Comparison of ENCODE assay signal across 24 mouse cellular contexts in the genomic region with DNA sequence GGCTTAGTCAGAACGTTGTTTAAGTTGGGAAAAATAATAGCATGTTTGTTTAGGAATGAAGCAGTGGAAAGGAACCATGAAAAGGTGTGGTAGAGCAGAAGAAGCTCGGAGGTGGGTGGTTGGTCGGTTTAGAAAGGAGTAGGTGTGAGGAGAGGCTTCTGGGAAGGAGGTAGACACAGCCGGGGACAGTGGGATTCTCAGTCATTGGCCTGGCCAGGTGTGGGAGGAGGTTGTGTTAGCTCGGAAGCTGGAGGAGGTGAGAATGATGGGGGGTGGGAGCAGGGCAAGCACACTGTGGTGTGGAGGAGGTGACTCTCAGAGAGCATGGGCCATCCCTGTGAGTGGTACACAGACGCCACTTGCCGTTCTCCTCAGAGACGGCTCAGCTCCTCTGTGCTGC. TPM values are rescaled to one million over a fixed set of nuclear protein-coding genes. Genes with fewer than 3 reads are reported as not detected.
DNase-seq lines count a peak whose midpoint lies in the region; ATAC-seq and TF ChIP-seq lines count a peak whose summit lies in the region.
"Had no signal": no experiment of that assay in that cellular context is flagged by ENCODE, and none has a peak within 500 bp of the region (broad histone marks: within the 10 kb centered on the region; RNA-seq: fewer than 3 reads in every experiment).

No protein-coding gene starts in this region.

- no peak overlapping the region for H3K4me2 ChIP-seq in kidney, embryonic 16.5 days (replicated peaks; ENCODE audit: low read depth, low read length)
- H3K4me2 ChIP-seq: embryonic facial prominence, embryonic 13.5 days; forebrain, embryonic 15.5 days; hindbrain, embryonic 15.5 days; intestine, embryonic 15.5 days; limb, embryonic 13.5 days; liver, embryonic 13.5 days; lung, embryonic 14.5 days; midbrain, embryonic 12.5 days had no signal

- H3K9ac ChIP-seq in kidney, embryonic 16.5 days (replicated peaks; ENCODE audit: low read length), result no peak overlapping the region
- H3K9ac ChIP-seq: embryonic facial prominence, embryonic 13.5 days; forebrain, embryonic 15.5 days; hindbrain, embryonic 15.5 days; intestine, embryonic 15.5 days; limb, embryonic 13.5 days; liver, embryonic 13.5 days; lung, embryonic 14.5 days; midbrain, embryonic 12.5 days had no signal

- H3K9me3 ChIP-seq in kidney, embryonic 16.5 days (ENCODE audit: low read length), result no peaks in the 10 kb centered on the region
- no peaks in the 10 kb centered on the region for H3K9me3 ChIP-seq in megakaryocyte, embryonic 14.5 days
- H3K9me3 ChIP-seq: embryonic facial prominence, embryonic 13.5 days; forebrain, embryonic 15.5 days; G1E; hindbrain, embryonic 15.5 days; intestine, embryonic 15.5 days; limb, embryonic 13.5 days; liver, embryonic 13.5 days; midbrain, embryonic 12.5 days had no signal

- no peak for TF ChIP-seq POLR2A in kidney, adult 2 months (IDR thresholded peaks at IDR 0.05; ENCODE audit: low read depth, low read length)

- H3K27me3 ChIP-seq in kidney, embryonic 16.5 days (ENCODE audit: insufficient read depth, low read length), result no peaks in the 10 kb centered on the region
- H3K27me3 ChIP-seq in kidney, adult 2 months (replicated peaks; ENCODE audit: control insufficient read depth, insufficient read depth, low read length), result no peaks in the 10 kb centered on the region
- no peaks in the 10 kb centered on the region for H3K27me3 ChIP-seq in megakaryocyte, embryonic 14.5 days (replicated peaks)
- H3K27me3 ChIP-seq: embryonic facial prominence, embryonic 13.5 days; forebrain, embryonic 15.5 days; hindbrain, embryonic 15.5 days; intestine, embryonic 15.5 days; limb, embryonic 13.5 days; liver, embryonic 13.5 days; midbrain, embryonic 12.5 days had no signal

- H3K36me3 ChIP-seq in kidney, embryonic 16.5 days (ENCODE audit: insufficient read depth, low read length), result peaks cover 31% of the 10 kb centered on the region
- H3K36me3 ChIP-seq in kidney, adult 2 months (ENCODE audit: control insufficient read depth, insufficient read depth, low read length), result no peaks in the 10 kb centered on the region; the same call in none of the 2 replicates
- peaks cover 81% of the 10 kb centered on the region for H3K36me3 ChIP-seq in megakaryocyte, embryonic 14.5 days (replicated peaks; ENCODE audit: low read length)

- peak; percentile 35 to 49 for DNase-seq in frontal cortex, postnatal 36 days (ENCODE audit: low spot score in 2 of 2)
- no peak for DNase-seq in frontal cortex, postnatal 25 days (ENCODE audit: low spot score in 2 of 2)
- DNase-seq in kidney, adult 2 months, result no peak
- DNase-seq in left cerebral cortex, postnatal 36 days (ENCODE audit: low spot score in 2 of 2), result peak; percentile 43 to 58
- DNase-seq in thymus, postnatal 0 days (ENCODE audit: low spot score), result no peak
- DNase-seq: adrenal gland, postnatal 14 days; cerebellum, adult 11 months; cerebellum, postnatal 14 days; gastrocnemius, postnatal 14 days; heart, postnatal 14 days; liver, embryonic 13.5 days; lung, embryonic 14.5 days; retina, postnatal 1 day had no signal

- no peak overlapping the region for H3K4me3 ChIP-seq in kidney, embryonic 16.5 days (ENCODE audit: low read length)
- no peak overlapping the region for H3K4me3 ChIP-seq in kidney, adult 2 months (ENCODE audit: insufficient read depth, low read depth, low read length)
- H3K4me3 ChIP-seq in megakaryocyte, embryonic 14.5 days (replicated peaks), result peak overlapping the region; percentile 40
- H3K4me3 ChIP-seq: embryonic facial prominence, embryonic 13.5 days; forebrain, embryonic 15.5 days; hindbrain, embryonic 15.5 days; intestine, embryonic 15.5 days; limb, embryonic 13.5 days; liver, embryonic 13.5 days; midbrain, embryonic 12.5 days had no signal

- intact Hi-C loops in left cerebral cortex, postnatal 36 days (cut with DNase I), result no loop called here

- no peak for ATAC-seq in kidney, embryonic 16.5 days (ENCODE audit: low FRiP score, low TSS enrichment)
- ATAC-seq in megakaryocyte, adult 5-6 weeks (ENCODE audit: poor library complexity, severe bottlenecking), result no peak
- ATAC-seq: forebrain, embryonic 15.5 days; intestine, embryonic 15.5 days had no signal

- peak overlapping the region; percentile 51 for H3K27ac ChIP-seq in kidney, embryonic 16.5 days (ENCODE audit: low read length)
- no peak overlapping the region for H3K27ac ChIP-seq in kidney, adult 2 months (ENCODE audit: insufficient read depth, low read depth, low read length)
- H3K27ac ChIP-seq: embryonic facial prominence, embryonic 13.5 days; forebrain, embryonic 15.5 days; hindbrain, embryonic 15.5 days; intestine, embryonic 15.5 days; limb, embryonic 13.5 days; liver, embryonic 13.5 days; macrophage; midbrain, embryonic 12.5 days had no signal

- no peak for TF ChIP-seq CTCF in kidney, adult 2 months (conservative IDR thresholded peaks at IDR 0.05; ENCODE audit: insufficient read depth, insufficient read length, low read depth, low read length)

- WGBS in kidney, embryonic 16.5 days, result 55% methylated on average over 8 of the region's 8 CpGs
- WGBS in kidney, adult 2 months, result 72% methylated on average over 8 of the region's 8 CpGs

- peaks cover 51% of the 10 kb centered on the region for H3K4me1 ChIP-seq in kidney, embryonic 16.5 days (ENCODE audit: insufficient read depth, low read length)
- H3K4me1 ChIP-seq in kidney, adult 2 months (ENCODE audit: control insufficient read depth, insufficient read depth, low read length), result peaks cover 17% of the 10 kb centered on the region
- peaks cover 67% of the 10 kb centered on the region for H3K4me1 ChIP-seq in megakaryocyte, embryonic 14.5 days
- H3K4me1 ChIP-seq: embryonic facial prominence, embryonic 13.5 days; forebrain, embryonic 15.5 days; midbrain, embryonic 12.5 days had no signal

RNA-seq across cellular contexts. Expression of a gene that starts 29.7 kb away (rescaled TPM):
- polyA plus RNA-seq in kidney, embryonic 16.5 days (2015; fragmentation: Nextera tagmentation; extraction: Ambion mirVana), result 20.1 and 24.7 TPM in 2 replicates
- 16.3 and 18.8 TPM in 2 replicates for polyA plus RNA-seq in kidney, adult 2 months (2012; rRNA removed)
- polyA plus RNA-seq in megakaryocyte, embryonic 14.5 days (2012; ENCODE audit: insufficient read depth, low replicate concordance), result 99.4 and 174 TPM in 2 replicates
- total RNA-seq in megakaryocyte, adult 5-6 weeks (2015), result 16.7 and 24.6 TPM in 2 replicates
- total RNA-seq in megakaryocyte, adult 5-6 weeks (2017), result 16.3 and 19.3 TPM in 2 replicates
- 10 to 100 TPM; 41.4 to 54.6 TPM for total RNA-seq in left cerebral cortex, postnatal 36 days (2021)
- 20.5 and 24.1 TPM in 2 replicates for polyA plus RNA-seq in thymus, postnatal 0 days (2015; fragmentation: Nextera tagmentation; extraction: Ambion mirVana)

Comparison
In these comparisons a context has a peak if more than half of its experiments do, and no peak if none do; other contexts are left out.
1. DNase-seq: peak in frontal cortex, postnatal 36 days (2 of 2) and left cerebral cortex, postnatal 36 days (2 of 2); none in frontal cortex, postnatal 25 days (0 of 2), kidney, adult 2 months (single experiment) and thymus, postnatal 0 days (single experiment).